Mouse (Mus musculus) layer of hippocampus, postnatal 14 days (tissue): ENCODE measurements around the gene Plekha6. TPM values are rescaled to one million over a fixed set of nuclear protein-coding genes. Genes with fewer than 3 reads are reported as not detected.

ENCODE experiments used
- DNase-seq, 2 experiments: peaks; one replicate each; pipeline ENCODE4 v3.0.0; 2021 to 2022; ENCODE audit warnings: low spot score in 2 of 2, mixed read lengths in 1 of 2
- long read RNA-seq, 2 experiments: library from polyadenylated mRNA; stranded (forward); transcript quantifications; one replicate each; pipeline ENCODE4 v2.0.0; 2021
- total RNA-seq, 2 experiments: library from RNA; stranded (reverse); gene quantifications; 2 replicates each; pipeline ENCODE4 v1.2.3; 2021

Gene Plekha6
- total RNA-seq = 10 to 100 TPM; 48.6 to 51.9 TPM
- long read RNA-seq, experiment 1, partial matches to known transcripts = 1 of 6 reads
- long read RNA-seq, experiment 1, other reads (novel, unspliced or antisense) = 5 of 6 reads
- long read RNA-seq, experiment 2, partial matches to known transcripts = 5 of 8 reads
- long read RNA-seq, experiment 2, other reads (novel, unspliced or antisense) = 3 of 8 reads

GRCm38 (mm10) chr1:133163820-133164431 lies at the start of gene Plekha6:
Plekha6 (plus strand) TSS chr1:133164210.
- DNase-seq = no peak

DNA sequence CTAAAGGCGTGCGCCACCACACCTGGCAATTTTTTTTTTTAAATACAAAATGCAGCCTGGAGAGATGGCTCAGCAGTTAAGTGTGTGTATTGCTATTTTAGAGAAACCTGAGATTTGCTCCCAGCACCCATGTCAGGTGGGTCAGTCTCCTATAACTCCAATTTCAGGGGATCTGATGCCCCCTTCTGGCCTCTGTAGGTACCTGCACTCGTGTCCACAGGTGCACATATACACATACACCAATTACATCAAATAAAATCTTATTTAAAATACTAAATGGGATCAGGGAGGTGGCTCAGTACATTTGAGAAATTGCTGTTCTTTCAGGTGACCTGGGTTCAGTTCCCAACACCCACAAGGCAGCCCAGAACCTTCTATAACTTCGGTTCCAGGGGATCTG lies 47.9 kb upstream of the Plekha6 start:
- DNase-seq = no peak

DNA sequence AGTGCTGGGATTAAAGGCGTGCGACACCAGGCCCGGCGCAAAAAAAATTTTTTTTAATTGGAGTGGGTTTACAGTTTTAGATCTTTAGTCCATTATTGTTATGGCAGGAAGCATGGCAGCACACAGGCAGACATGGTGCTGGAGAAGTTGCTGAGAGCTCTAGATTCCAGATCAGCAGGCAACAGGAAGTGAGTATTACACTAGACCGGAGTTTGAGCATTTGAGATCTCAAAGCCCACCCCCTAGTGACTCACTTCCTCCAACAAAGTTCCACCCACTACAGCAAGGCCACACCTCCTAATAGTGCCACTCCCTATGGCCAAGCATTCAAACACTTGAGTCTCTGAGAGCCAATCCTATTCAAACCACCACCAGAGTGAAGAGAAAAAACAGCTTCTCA lies 45.9 kb upstream of the Plekha6 start:
- DNase-seq = no peak

- no peak for DNase-seq
These were observed 45.2 kb upstream of the Plekha6 start for GRCm38 (mm10) chr1:133118844-133119243.

- no peak for DNase-seq
These were observed 43.9 kb upstream of the Plekha6 start for GRCm38 (mm10) chr1:133119931-133120712.

- no peak for DNase-seq
These were observed 42.8 kb upstream of the Plekha6 start for GRCm38 (mm10) chr1:133121246-133121645.

DNA sequence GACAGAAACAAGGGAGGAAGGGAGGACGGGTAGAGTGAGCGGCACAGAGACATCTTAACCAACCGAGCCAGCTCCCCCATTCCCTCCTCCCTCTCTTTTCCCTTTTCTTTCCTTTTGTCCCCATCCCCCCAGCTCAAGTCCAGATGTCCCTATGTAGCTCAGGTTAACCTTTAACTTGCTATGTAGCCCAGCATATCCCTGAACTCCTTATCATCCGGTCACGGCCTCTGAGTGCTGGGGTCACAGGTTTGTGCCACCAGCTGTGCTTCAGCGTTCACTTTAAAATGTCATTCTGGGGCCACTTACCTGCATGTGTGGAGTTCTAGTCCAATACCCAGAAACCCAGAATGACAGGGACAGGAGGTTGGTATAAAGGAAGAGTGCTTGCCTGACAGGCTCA lies 39.9 kb upstream of the Plekha6 start:
- DNase-seq = no peak

GRCm38 (mm10) chr1:133125640-133126364 lies 38.2 kb upstream of the Plekha6 start:
- no peak for DNase-seq

DNA sequence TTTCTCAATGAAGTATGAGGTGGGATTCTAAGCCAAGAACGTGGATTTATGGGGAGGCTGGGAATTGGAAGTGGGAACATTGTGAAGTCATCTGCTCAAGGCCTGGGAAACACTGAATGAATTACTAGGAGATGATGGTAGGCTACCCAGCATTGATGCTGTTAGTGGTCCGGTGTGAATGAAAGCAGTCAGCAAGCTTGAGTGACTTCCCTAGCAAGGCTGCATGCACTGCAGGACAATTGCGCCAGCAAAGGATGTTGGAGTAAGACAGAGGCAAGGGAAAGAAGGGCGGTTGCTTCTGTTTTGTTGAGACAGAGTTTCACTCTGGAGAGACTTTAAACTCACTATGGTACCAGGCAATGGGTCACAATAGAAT lies 37.7 kb upstream of the Plekha6 start:
- no peak for DNase-seq

DNA sequence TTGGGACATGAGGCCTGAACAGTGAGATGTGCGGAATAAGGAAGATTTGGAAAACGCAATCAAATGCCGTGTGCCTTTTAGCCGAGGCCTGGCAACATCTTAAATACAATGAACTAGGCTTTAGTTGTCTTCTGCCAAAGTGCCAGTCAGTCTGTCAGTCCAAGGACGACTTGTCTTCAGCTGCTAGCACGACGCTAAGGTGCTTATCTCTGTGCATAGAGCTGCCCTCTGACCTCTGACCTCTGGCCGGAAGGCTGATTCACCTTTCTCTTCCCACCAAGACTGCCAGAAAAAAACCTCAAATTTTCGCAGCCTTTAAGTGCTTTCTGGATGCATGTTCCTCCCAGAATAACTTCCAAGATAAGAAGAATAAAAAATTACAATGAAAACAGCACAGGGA lies 36.7 kb upstream of the Plekha6 start:
- DNase-seq = no peak

DNA sequence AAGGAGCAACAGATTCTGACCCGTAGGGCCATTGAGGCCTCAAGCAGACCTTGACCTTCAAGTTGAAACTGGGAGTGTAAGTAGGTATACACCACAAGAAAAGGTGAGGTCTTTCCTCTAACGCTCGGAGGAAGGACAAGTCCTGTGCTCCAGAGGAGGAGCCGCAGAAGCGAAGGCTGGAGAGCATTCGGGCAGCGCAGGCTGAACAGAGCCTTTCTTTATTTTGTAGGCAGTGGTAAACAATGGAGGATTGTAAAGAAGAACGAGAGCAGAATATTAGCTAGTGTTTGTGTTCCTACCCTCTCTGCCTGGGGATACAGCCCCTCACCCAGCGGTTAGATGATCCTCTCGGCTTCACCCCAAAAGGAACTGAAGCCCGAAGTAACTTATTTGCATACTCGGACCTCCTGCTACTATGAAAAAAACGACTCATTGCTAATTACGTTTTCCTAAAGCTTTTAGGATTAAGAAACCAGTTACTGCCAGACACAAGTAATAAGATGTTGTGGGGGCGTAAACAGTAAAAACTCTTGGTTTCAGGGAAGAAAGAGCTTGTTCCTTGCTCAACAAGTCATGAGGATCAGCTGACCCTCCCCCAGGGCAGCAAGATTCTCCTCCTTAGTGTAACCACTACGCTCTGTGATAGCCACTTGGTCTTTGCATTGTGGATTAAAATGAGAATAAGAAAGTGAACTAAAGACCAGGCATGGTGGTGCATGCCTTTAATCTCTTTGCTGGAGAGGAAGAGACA lies 34.4 kb upstream of the Plekha6 start:
- peak in 1 of 2 experiments; percentile 33 for DNase-seq

DNA sequence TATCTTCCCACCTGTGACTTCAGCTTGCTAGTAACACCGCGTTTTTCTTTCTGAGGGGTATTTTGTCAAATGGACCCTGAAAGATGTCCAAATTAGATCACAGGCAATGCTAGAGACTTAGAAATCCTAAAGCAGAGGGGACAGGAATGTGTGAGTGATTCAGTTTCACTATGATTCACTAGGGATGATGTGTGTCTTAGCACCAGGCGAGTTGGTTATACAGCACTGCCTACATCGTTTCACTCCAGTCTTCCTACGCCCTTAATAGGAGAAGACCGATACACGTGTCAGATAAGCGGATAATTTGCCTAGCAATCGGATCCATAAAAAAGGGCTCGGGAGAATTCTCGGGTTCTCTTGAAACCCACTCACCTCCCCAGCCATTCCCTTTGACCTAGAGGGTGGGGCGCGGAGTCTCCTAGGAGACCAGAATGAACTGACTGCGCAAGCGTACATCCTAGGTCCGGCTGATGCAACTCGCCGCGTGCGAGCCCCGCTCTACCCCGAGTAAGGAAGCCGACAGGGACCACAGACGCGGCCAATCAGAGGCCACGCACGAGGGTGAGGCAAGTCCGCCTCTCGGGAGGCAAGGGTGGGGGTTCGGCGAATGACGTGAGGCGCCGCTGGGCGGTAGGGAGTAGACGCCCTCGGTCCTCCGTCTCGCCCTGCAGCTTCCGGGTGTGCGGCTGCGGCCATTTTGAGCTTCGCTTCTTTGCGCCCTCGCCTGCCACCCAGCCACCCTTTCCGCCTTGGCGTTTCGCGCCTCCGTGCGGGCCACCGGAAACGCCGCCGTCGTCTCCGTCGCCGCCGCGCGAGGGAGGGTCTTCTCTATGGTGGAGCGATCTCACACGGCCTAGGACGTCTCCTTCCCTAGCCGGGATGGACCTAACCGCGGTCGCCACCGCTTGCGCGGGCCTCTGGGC lies 33.1 kb upstream of the Plekha6 start, which contains the start of gene Ppp1r15b:
Ppp1r15b (plus strand) TSS at position 506 of the 923 bp plus-strand sequence.
- DNase-seq = peak; percentile 98 to 100

DNA sequence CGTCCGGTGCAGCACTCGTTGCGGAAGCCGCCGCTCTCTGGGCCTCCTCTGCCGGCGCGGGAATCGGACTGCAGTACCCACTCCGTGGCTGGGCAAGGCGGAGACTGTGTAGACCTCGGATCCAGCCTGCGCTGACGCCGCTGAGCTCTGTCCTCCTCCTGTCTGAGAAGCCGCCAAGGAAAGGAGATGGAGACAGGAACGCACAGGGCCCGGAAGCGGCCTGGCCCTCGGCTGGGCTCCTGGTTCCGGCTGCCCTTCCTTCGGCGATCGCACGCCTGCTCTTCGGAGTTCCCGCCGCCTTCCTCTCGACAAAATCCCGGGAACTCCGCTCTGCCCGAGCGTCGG lies 32.5 kb upstream of the Plekha6 start:
- no peak for DNase-seq

DNA sequence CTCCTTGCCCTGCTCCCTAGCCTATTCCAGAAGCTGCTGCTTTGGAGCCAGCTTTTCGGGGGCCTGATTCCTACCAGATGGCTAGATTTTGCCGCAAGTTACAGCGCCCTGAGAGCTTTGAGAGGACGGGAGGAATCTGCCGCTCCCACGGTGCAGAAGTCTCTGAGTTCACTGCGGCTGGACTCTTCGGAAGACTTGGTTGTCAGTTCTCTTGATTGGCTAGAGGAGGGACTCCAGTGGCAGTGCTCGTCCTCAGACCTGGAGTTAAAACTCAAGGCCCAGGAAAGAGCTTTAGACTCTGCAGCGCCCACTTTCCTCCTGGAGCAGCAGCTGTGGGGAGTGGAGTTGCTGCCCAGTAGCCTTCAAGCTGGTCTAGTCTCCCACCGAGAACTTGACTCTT lies 32.1 kb upstream of the Plekha6 start:
- peak; percentile 13 to 35 for DNase-seq

- no peak for DNase-seq
These were observed 31.4 kb upstream of the Plekha6 start for GRCm38 (mm10) chr1:133132388-133133326.

GRCm38 (mm10) chr1:133133425-133133824 lies 30.6 kb upstream of the Plekha6 start:
- no peak for DNase-seq

GRCm38 (mm10) chr1:133134071-133134470 lies 29.9 kb upstream of the Plekha6 start:
- DNase-seq = no peak

- DNase-seq = no peak
These were observed 29.1 kb upstream of the Plekha6 start for GRCm38 (mm10) chr1:133134881-133135280.

DNA sequence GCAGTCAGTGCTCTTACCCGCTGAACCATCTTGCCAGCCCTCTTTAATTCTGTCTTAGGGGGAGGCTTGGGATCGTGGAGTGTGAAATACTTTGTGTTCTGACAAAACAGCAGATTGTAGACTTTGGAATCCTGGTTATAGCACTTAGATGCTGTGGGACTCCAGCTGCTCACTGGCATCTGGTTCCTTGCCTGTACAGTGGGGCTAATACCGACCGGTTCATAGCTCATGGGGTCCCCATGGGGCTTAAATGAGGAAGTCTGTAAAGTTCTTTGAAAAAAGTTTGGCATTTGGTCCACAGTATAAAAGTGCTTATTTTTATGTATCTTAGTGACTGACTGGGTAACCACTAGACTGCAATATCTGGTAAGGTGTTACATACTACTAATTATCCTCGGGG lies 28.2 kb upstream of the Plekha6 start:
- DNase-seq = no peak
